Mouse (Mus musculus) cortical plate, adult 2 months (tissue): ENCODE data around the gene Gm9821.

ENCODE experiments used
- CTCF ChIP-seq: fragments of 200-500 bp; IDR thresholded peaks from 2 replicates; pipeline ENCODE4 v1.5.1; 2011; ENCODE audit warnings: mild to moderate bottlenecking, control low read depth, low read length; ENCODE audit not compliant: insufficient read depth; ENCODE audit errors: extremely low read depth
- POLR2A ChIP-seq: fragments of 200-500 bp; IDR thresholded peaks from 2 replicates; pipeline ENCODE4 v1.6.1; 2011; ENCODE audit warnings: mild to moderate bottlenecking, low read length, control low read depth; ENCODE audit not compliant: insufficient read depth; ENCODE audit errors: extremely low read depth

DNA sequence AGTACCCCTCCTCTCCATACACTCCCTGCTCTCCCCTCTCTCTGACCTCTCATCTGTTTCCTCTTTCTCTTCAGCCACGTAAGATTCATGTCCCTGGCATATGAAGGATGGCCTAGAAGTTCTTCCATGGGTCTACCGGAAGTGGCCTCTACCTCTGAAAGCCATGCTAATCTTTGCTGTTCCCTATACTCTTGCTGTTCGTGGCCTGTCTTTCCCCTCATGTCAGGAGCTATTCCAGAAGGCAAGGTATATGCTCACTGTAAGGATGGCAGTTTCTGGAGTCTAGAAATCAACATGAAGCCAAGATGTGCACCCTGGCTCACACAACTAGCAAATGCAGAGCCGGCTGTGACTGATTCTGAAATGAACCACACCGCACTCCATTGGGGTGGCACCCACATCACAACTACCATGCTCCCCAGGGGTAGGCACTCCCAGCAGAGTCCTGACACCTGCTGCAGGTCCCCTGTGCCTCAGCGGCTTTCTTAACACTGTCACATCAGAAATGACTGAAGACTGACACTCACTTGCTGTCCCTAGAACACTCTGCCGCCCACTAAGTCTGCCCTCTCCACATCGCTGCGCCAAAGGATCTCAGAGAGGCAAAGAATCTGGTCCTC is 39.5 kb downstream of the Gm9821 start:
- TF ChIP-seq POLR2A: no peak
- no peak for TF ChIP-seq CTCF
